Mouse (Mus musculus) heart, adult 2 months (tissue): ENCODE data around the gene Ybx3.

Experiments used
- CTCF ChIP-seq: fragments of 200-600 bp; IDR thresholded peaks from 2 replicates; pipeline ENCODE4 v1.8.1; 2022; ENCODE audit warnings: antibody characterized with exemption, mild to moderate bottlenecking, moderate library complexity
- POLR2A ChIP-seq: fragments of 200-500 bp; IDR thresholded peaks from 2 replicates; pipeline ENCODE4 v1.6.1; 2011; ENCODE audit warnings: mild to moderate bottlenecking, low read depth, low read length, control low read depth; ENCODE audit not compliant: insufficient read depth

DNA sequence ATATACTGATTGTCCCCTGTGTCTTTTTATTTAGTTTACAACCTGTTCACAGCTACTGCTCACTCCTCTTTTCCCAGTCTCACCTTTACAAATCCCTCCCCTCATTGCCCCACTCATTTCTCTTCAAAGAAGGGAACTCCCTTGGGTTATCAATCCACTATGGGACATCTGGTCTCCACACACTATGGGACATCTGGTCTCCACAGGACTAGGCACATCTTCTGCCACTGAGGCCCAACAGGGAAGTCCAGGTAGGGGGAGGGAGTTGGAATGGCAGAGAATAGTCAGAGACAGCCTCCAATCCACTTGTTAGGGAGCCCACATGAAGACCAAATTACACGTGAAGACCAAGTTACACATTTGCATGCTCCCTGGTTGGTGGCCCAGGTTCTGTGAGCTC is 45.8 kb upstream of the Ybx3 start:
- TF ChIP-seq POLR2A = no peak
- TF ChIP-seq CTCF = no peak
